Mouse (Mus musculus) kidney, embryonic 14.5 days (tissue): Measurements from ENCODE around the gene Ccdc187. TPM values are rescaled to one million over a fixed set of nuclear protein-coding genes. Genes with fewer than 3 reads are reported as not detected.

Experiments used
- ATAC-seq: fragments of 200-750 bp; cut with Nextera tagmentation; 2 replicates; pipeline ENCODE4 v1.8.0; 2017; ENCODE audit warnings: moderate number of reproducible peaks, mild to moderate bottlenecking, moderate TSS enrichment, moderate library complexity; ENCODE audit not compliant: low FRiP score, low TSS enrichment
- H3K27ac ChIP-seq: fragments of 300-500 bp; sonication (generic); 2 replicates; pipeline ENCODE4 v1.5.1; 2014; ENCODE audit warnings: low read depth, mild to moderate bottlenecking, low read length, moderate library complexity, mixed read lengths
- H3K27me3 ChIP-seq: fragments of 300-500 bp; sonication (generic); 2 replicates; pipeline ENCODE4 v1.6.1; 2014; ENCODE audit warnings: mild to moderate bottlenecking, low read length; ENCODE audit not compliant: control insufficient read depth, insufficient read depth
- H3K36me3 ChIP-seq: fragments of 300-500 bp; sonication (generic); 2 replicates; pipeline ENCODE4 v1.6.1; 2014; ENCODE audit warnings: low read length, mixed read lengths; ENCODE audit not compliant: control insufficient read depth, insufficient read depth
- H3K4me1 ChIP-seq: fragments of 300-500 bp; sonication (generic); 2 replicates; pipeline ENCODE4 v1.6.1; 2014; ENCODE audit warnings: low read length, mixed read lengths; ENCODE audit not compliant: control insufficient read depth, insufficient read depth
- H3K4me2 ChIP-seq: fragments of 300-500 bp; sonication (generic); replicated peaks from 2 replicates; pipeline ENCODE4 v1.6.1; 2014; ENCODE audit warnings: low read depth, mild to moderate bottlenecking, low read length
- H3K4me3 ChIP-seq: fragments of 300-500 bp; sonication (generic); 2 replicates; pipeline ENCODE4 v1.5.1; 2014; ENCODE audit warnings: mild to moderate bottlenecking, low read length
- H3K9ac ChIP-seq: fragments of 300-500 bp; sonication (generic); 2 replicates; pipeline ENCODE4 v1.6.1; 2014; ENCODE audit warnings: low read depth, mild to moderate bottlenecking, low read length, moderate library complexity
- H3K9me3 ChIP-seq: fragments of 300-500 bp; sonication (generic); 2 replicates; pipeline ENCODE4 v1.6.1; 2016; ENCODE audit warnings: low read length; ENCODE audit not compliant: control insufficient read depth
- WGBS: fragments of 180-500 bp; shearing (Covaris S2); extraction: QIAGEN DNeasy Blood & Tissue Kit; methylation state at CpG from one replicate; pipeline ENCODE4 v1.1.7; 2014; 5-methylcytosine and 5-hydroxymethylcytosine counted together
- polyA plus RNA-seq: library from polyadenylated mRNA; unstranded; fragments of >200 nt; fragmentation: Nextera tagmentation; extraction: Ambion mirVana; gene quantifications from 2 replicates; pipeline ENCODE4 v1.2.1, GENCODE M21; 2014

The Ccdc187 gene
- polyA plus RNA-seq, 1 experiment from 2014 or later, result not detected

DNA sequence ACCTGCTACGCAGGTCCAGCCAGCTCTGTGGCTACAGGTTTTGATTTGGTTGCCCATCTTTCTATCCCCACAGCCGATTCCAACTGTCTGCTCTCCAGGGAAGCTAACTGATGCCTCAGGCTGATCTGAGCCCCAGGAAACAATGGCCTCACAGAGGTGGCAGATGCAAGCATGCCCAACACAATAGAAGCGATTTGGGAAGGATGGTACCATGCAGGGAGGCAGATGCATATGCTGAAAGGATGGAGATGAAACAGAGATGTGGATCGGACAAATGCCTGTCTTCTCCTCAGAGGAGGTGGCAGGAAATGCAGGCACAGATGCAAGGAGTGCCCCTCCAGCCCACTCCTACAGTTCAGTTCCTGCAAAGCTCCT is 4.5 kb upstream of the Ccdc187 start:
- no peak for ATAC-seq
- Histone ChIP-seq H3K9ac (no peak overlapping the region), H3K4me1 (peaks cover 16% of the 10 kb centered on the region; the same call in 1 of the 2 replicates), H3K9me3 (no peaks in the 10 kb centered on the region), H3K4me3 (no peak overlapping the region), H3K4me2 (no peak overlapping the region), H3K36me3 (no peaks in the 10 kb centered on the region), H3K27me3 (no peaks in the 10 kb centered on the region), H3K27ac (no peak overlapping the region)
- WGBS, result 16% methylated on average over 4 of the region's 4 CpGs

DNA sequence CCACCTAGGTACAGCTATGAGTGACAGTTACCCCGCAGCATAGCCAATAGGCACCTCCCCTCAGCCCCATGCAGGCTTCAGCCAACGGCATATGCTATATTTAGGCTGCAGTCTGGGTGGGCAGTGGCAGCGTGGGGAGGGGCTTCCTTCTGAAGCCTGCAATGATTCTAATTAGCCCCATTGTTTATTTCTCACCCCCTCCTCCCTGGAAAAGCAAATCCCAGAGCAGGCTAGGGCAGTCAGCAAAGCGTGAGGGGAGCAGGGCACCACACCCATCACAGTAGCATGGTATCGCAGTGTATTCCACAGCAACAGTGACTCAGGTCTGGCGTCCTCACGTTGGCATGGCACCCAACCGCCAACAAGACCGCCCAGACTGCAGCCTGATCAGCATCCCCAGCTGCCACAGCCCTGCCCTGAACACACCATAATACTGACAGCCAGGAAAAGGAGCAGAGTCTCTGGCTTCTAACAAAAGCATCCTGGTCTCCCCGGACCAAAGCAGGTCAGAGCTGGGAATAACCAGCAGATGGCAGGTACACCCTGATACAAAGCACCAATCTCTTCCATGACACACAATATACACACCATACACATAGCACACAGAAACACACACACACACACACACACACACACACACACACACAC is 4.0 kb upstream of the Ccdc187 start:
- Histone ChIP-seq H3K27me3 (no peaks in the 10 kb centered on the region), H3K27ac (no peak overlapping the region), H3K9me3 (no peaks in the 10 kb centered on the region), H3K9ac (no peak overlapping the region), H3K4me2 (no peak overlapping the region), H3K36me3 (no peaks in the 10 kb centered on the region), H3K4me3 (no peak overlapping the region), H3K4me1 (peaks cover 16% of the 10 kb centered on the region; the same call in 1 of the 2 replicates)
- ATAC-seq, result peak; percentile 58
- 7% methylated on average over 10 of the region's 10 CpGs for WGBS

DNA sequence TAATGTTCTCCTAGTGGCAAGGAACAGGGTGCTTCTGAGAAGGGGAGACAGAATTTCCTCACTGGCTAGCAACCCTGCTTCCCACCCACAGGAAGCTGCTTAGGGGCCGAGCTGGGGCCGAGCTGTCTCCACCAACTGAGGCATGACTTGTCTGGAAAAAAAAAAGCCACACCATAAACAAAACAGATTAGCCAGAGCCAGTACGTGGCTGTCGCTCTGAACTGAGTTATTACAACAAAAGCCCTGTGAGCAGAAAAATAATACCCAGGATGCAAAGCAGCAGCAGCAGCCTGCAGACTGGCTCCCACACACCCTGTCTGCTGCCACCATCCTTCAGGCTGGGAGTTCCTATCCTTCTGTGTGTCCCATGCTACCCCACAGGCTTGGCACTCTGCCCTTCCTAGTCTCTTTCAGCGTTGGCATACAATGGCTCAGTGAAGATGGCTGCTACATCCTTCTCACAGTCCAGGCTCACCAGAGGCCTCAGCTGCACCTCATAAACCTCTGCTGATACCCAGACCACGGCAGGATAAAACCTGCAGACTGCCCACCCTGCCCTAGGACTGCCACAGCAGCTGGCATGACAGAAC is 2.3 kb upstream of the Ccdc187 start:
- Histone ChIP-seq H3K36me3 (no peaks in the 10 kb centered on the region), H3K4me3 (no peak overlapping the region), H3K27me3 (no peaks in the 10 kb centered on the region), H3K4me2 (no peak overlapping the region), H3K9me3 (no peaks in the 10 kb centered on the region), H3K4me1 (peaks cover 16% of the 10 kb centered on the region; the same call in 1 of the 2 replicates), H3K9ac (no peak overlapping the region), H3K27ac (peak overlapping the region; percentile 49; the same call in 1 of the 2 replicates)
- 24% methylated on average over 6 of the region's 6 CpGs for WGBS
- ATAC-seq, result no peak; the same call in 1 of the 2 replicates

DNA sequence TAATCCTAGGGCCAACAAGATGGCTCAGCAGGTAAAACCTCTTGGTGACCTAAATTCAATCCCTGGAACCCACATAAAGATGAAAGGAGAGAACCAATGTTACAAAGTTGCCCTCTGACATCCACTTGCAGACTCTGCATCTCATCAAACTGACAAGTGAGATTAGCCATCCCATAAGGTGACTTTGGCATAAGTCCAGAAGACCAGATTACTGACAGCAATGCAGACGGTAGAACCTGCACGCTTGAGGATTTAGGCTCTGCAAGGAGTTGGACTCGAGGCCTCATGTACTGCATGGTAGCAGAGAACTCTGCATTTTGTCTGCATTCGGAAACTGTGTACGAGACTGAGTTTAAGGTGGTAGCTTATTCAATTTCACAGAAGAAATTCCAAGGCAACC is 4.2 kb downstream of the Ccdc187 start:
- no peak overlapping the region for H3K9ac ChIP-seq
- H3K4me3 ChIP-seq, result no peak overlapping the region
- no peaks in the 10 kb centered on the region for H3K27me3 ChIP-seq
- H3K4me1 ChIP-seq, result no peaks in the 10 kb centered on the region
- 86% methylated on average over 5 of the region's 5 CpGs for WGBS
- H3K27ac ChIP-seq, result no peak overlapping the region
- H3K4me2 ChIP-seq, result no peak overlapping the region
- H3K9me3 ChIP-seq, result no peaks in the 10 kb centered on the region
- no peaks in the 10 kb centered on the region for H3K36me3 ChIP-seq
- ATAC-seq, result no peak

DNA sequence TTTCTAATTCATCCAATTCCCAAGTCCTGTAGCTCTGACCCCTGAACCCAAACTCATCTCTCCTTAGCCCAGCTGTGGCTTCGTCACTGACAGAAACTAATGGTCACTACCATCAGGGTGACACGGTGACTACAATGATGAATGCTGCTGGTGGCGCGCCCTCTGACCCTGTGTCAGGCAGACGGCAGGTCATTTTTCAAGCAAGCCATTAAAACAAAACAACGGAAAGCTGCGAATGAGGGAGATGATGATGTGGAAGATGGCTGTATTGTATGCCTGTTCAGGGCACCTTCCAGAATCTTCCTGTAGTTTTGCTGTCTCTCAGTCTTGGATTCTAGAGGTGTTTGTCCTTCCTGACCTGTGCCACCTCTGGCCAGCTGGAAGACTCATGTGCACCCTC is 8.0 kb downstream of the Ccdc187 start:
- Histone ChIP-seq H3K4me1 (no peaks in the 10 kb centered on the region), H3K36me3 (no peaks in the 10 kb centered on the region), H3K27me3 (no peaks in the 10 kb centered on the region), H3K9ac (no peak overlapping the region), H3K9me3 (no peaks in the 10 kb centered on the region), H3K4me3 (no peak overlapping the region), H3K4me2 (no peak overlapping the region), H3K27ac (no peak overlapping the region)
- no peak for ATAC-seq
- 28% methylated on average over 7 of the region's 7 CpGs for WGBS

DNA sequence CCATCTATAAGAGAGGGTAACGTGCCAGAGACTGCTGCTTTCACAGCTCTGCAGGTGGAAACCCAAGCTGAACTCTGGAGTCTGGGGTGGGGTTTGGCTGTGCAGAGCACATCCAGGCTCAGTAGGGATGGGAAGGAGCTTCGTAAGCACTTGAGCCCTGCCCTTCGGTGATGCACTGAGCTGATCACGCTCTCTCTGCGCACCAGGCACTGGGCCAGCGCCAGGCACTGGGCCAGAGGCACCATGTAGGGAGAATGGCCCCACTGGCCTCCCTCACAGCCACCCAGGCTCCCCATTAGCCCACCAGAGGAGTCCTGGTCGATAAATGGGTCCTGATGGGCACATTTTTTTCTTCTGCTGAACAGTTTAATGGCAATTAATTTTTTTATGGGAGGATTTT is 8.6 kb downstream of the Ccdc187 start:
- H3K4me1 ChIP-seq, result no peaks in the 10 kb centered on the region
- no peak overlapping the region for H3K27ac ChIP-seq
- ATAC-seq, result no peak
- 75% methylated on average over 7 of the region's 7 CpGs for whole genome bisulfite sequencing
- no peak overlapping the region for H3K4me2 ChIP-seq
- H3K9me3 ChIP-seq, result no peaks in the 10 kb centered on the region
- no peak overlapping the region for H3K9ac ChIP-seq
- H3K27me3 ChIP-seq, result no peaks in the 10 kb centered on the region
- H3K36me3 ChIP-seq, result no peaks in the 10 kb centered on the region
- no peak overlapping the region for H3K4me3 ChIP-seq

DNA sequence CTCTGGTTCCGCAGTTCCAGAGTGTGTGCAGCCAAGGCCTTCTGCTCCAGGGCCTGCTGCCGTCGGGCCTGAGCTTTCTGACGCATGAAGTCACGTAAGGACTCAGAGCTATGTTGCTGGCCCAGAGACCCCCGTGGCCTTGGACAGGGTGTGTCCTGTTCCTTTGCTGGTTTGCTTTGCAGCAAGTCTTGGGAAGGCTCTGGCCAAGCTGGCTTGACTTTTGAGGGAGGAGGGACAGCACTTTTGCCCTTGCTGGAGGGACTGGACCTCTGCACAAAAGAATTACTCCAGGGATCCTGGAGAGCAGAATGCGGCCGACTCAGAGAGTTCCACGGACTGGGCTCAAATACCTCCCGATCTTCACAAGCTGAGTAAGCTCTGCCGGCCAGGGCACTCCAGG is 13.8 kb downstream of the Ccdc187 start:
- no peaks in the 10 kb centered on the region for H3K36me3 ChIP-seq
- H3K27me3 ChIP-seq, result no peaks in the 10 kb centered on the region
- H3K4me2 ChIP-seq, result no peak overlapping the region
- no peaks in the 10 kb centered on the region for H3K4me1 ChIP-seq
- no peak overlapping the region for H3K4me3 ChIP-seq
- no peak for ATAC-seq
- no peak overlapping the region for H3K9ac ChIP-seq
- 79% methylated on average over 11 of the region's 11 CpGs for WGBS
- no peaks in the 10 kb centered on the region for H3K9me3 ChIP-seq
- H3K27ac ChIP-seq, result no peak overlapping the region

DNA sequence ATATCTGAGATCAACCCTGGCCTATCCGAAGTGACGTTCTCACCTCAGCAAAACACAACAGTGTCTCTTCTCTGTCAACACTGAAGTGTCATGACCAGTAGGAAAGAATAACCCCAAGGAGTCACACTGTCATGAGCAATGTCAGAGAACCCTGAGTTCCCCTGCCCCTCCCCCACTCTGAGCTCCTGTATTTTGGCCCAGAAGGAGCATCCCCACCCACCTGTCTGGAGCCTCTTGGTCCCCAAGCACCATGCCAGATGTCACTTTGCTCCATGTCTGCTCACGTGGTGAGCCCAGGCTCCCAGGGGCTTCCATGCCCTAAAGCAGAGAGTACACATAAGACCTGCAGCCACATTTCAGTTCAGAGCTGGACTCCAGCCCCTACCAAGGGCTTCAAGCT is 14.6 kb downstream of the Ccdc187 start:
- ATAC-seq, result no peak
- Histone ChIP-seq H3K4me2 (no peak overlapping the region), H3K27me3 (no peaks in the 10 kb centered on the region), H3K9ac (no peak overlapping the region), H3K4me3 (no peak overlapping the region), H3K27ac (no peak overlapping the region), H3K4me1 (no peaks in the 10 kb centered on the region), H3K36me3 (no peaks in the 10 kb centered on the region), H3K9me3 (no peaks in the 10 kb centered on the region)
- WGBS, result 65% methylated on average over 3 of the region's 3 CpGs

DNA sequence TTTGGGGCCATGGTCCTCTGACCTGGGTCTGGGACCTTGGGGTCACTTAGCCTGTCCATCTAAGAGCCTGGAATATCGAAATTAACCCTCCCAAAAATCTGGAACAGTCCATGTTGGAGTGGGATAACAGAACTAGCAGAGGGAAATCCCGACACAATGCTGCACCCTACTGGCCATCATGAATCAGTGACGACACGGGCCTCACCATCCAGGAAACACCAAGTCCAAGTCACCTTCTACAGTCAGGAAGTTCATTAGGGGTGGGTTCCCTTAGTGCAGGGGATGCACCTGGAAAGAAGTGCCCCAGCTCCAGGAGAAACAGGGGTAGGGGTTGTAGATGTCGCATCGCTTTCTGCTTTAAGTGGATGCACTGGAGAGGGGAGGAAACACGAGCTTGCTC is 20.7 kb downstream of the Ccdc187 start:
- Histone ChIP-seq H3K9me3 (no peaks in the 10 kb centered on the region), H3K4me3 (no peak overlapping the region), H3K9ac (no peak overlapping the region), H3K36me3 (no peaks in the 10 kb centered on the region), H3K4me2 (no peak overlapping the region), H3K4me1 (no peaks in the 10 kb centered on the region; the same call in 1 of the 2 replicates), H3K27me3 (no peaks in the 10 kb centered on the region), H3K27ac (no peak overlapping the region)
- 19% methylated on average over 7 of the region's 7 CpGs for WGBS
- peak; percentile 49; the same call in 1 of the 2 replicates for ATAC-seq
